Mouse (Mus musculus) CH12.LX (cell line): ENCODE measurements at regions not wholly inside any gene's neighbourhood (a gene's known extent, or its start where the extent isn't known, plus 50 kb on each side); places are given as distances from the start of the nearest gene placed in this dataset.

Experiments used
- CTCF ChIP-seq, 2 experiments: IDR thresholded peaks in 1 of 2; conservative IDR thresholded peaks in 1 of 2; 2 replicates each; pipeline ENCODE4 v1.5.1; 2011 to 2012; ENCODE audit warnings: low read depth in 2 of 2, low read length in 2 of 2, improper control_type of control experiment in 1 of 2, inconsistent platforms in 1 of 2, mild to moderate bottlenecking in 1 of 2, moderate library complexity in 1 of 2
- E2F4 ChIP-seq: IDR thresholded peaks from 2 replicates; pipeline ENCODE4 v1.6.1; 2011; ENCODE audit warnings: low read depth, low read length, improper control_type of control experiment; ENCODE audit not compliant: insufficient replicate concordance
- EP300 ChIP-seq: IDR thresholded peaks from 2 replicates; pipeline ENCODE4 v1.6.1; 2011; ENCODE audit warnings: low read length, improper control_type of control experiment
- ETS1 ChIP-seq: conservative IDR thresholded peaks from 2 replicates; pipeline ENCODE4 v1.6.1; 2012; ENCODE audit warnings: low read depth, mild to moderate bottlenecking, inconsistent platforms, low read length, improper control_type of control experiment, moderate library complexity
- HCFC1 ChIP-seq: IDR thresholded peaks from 2 replicates; pipeline ENCODE4 v1.6.1; 2012; ENCODE audit warnings: low read depth, mild to moderate bottlenecking, inconsistent platforms, low read length, improper control_type of control experiment
- IRF4 ChIP-seq: IDR thresholded peaks from 2 replicates; pipeline ENCODE4 v1.6.1; 2014; ENCODE audit warnings: low read depth, mild to moderate bottlenecking, inconsistent platforms, low read length, improper control_type of control experiment
- MAFK ChIP-seq: IDR thresholded peaks from 2 replicates; pipeline ENCODE4 v1.6.1; 2011; ENCODE audit warnings: low read length, improper control_type of control experiment; ENCODE audit not compliant: insufficient replicate concordance
- MAX ChIP-seq: IDR thresholded peaks from 2 replicates; pipeline ENCODE4 v1.6.1; 2011; ENCODE audit warnings: low read length, improper control_type of control experiment
- NELFE ChIP-seq: IDR thresholded peaks from 2 replicates; pipeline ENCODE4 v1.6.1; 2011; ENCODE audit warnings: low read depth, low read length, improper control_type of control experiment
- POLR2A ChIP-seq: IDR thresholded peaks from 2 replicates; pipeline ENCODE4 v1.6.1; 2011; ENCODE audit warnings: low read depth, mild to moderate bottlenecking, improper control_type of control experiment, low read length
- TBP ChIP-seq: conservative IDR thresholded peaks from 2 replicates; pipeline ENCODE4 v1.6.1; 2011; ENCODE audit warnings: low read depth, low read length, improper control_type of control experiment

GRCm38 (mm10) chr14:15698607-15699006 is 259.8 kb upstream of the Lrrc3b start:
- TF ChIP-seq EP300 (no peak), E2F4 (no peak), POLR2A (no peak), CTCF (conservative IDR thresholded peaks at IDR 0.05 in 1 of 2, IDR thresholded peaks at IDR 0.05 in 1 of 2; ENCODE audit: low read depth in 2 of 2, low read length in 2 of 2) (no peak), MAFK (no peak), MAX (no peak), TBP (no peak), IRF4 (no peak), ETS1 (no peak), HCFC1 (no peak), NELFE (no peak)
